Mouse (Mus musculus) urinary bladder, adult 18-20 months (tissue): ENCODE data around the gene Sdr16c6.

Experiments
- DNase-seq, 2 experiments: peaks; one replicate each; pipeline ENCODE4 v3.0.0; 2022; ENCODE audit warnings: low spot score in 2 of 2, mixed read lengths in 2 of 2

Gene Sdr16c6

GRCm38 (mm10) chr4:4077372-4077771, at the start of gene Sdr16c6:
TSS of gene Sdr16c6 (minus strand) at chr4:4077522.
- DNase-seq = no peak

GRCm38 (mm10) chr4:4080180-4080579, 2.9 kb upstream of the Sdr16c6 start:
- no peak for DNase-seq

- no peak for DNase-seq
Observed at GRCm38 (mm10) chr4:4079132-4079531, 1.8 kb upstream of the Sdr16c6 start.

- DNase-seq = no peak
Observed at GRCm38 (mm10) chr4:4076001-4076400, 1.3 kb downstream of the Sdr16c6 start.
